Mouse (Mus musculus): Measurements from ENCODE around the gene Tmem170. TPM values are rescaled to one million over a fixed set of nuclear protein-coding genes. Genes with fewer than 3 reads are reported as not detected.

The Tmem170 gene
- polyA plus RNA-seq, 1 experiment from 2014 or later: 11.1 TPM

DNA sequence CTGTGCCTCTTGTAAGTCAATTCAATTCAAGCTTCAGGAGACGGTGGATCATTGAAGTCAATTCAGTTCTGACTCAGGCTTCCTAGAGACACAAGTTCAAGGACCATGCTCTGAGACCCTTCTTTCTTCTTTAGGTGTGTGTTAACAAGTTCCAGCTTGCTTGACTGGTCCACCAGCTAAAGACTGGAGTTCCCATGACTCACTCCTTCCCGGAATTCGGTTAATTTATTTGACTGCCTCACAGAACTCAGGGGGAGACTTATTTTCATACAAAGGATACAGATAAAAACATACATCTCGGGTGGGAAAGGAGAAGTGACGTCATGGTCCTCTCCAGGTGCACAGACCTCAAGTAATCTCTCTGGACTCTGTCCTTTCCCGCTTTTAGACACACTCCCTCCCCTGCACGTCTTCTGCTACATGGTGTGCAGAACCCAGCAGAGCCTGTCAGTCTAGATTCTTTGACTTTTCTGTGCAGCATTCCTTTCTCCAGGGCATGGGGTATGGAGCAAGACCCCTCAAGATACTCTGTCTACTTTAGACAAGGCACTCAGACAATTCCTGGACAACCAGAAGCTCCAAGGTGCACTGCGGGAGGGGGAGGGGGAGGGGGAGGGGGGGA lies 29.1 kb upstream of the Tmem170 start:
- ATAC-seq (replicated peaks; ENCODE audit: low FRiP score) (no peak), DNase-seq (ENCODE audit: low spot score) (no peak)
- Histone ChIP-seq H3K4me2 (ENCODE audit: low read depth, low read length, severe bottlenecking) (no peak overlapping the region), H3K9ac (ENCODE audit: low read length) (no peak overlapping the region), H3K27me3 (ENCODE audit: control insufficient read depth, insufficient read depth, low read length) (peaks cover 7% of the 10 kb centered on the region), H3K4me1 (replicated peaks; ENCODE audit: control insufficient read depth, insufficient read depth, low read length) (peaks cover 3% of the 10 kb centered on the region; the same call in 1 of the 2 replicates), H3K9me3 (ENCODE audit: control insufficient read depth, low read length) (no peaks in the 10 kb centered on the region), H3K4me3 (ENCODE audit: low read depth, low read length) (no peak overlapping the region), H3K27ac (ENCODE audit: low read depth, low read length) (no peak overlapping the region), H3K36me3 (ENCODE audit: control insufficient read depth, insufficient read depth, low read length) (no peaks in the 10 kb centered on the region)
- 81% methylated on average over 7 of the region's 8 CpGs for WGBS

DNA sequence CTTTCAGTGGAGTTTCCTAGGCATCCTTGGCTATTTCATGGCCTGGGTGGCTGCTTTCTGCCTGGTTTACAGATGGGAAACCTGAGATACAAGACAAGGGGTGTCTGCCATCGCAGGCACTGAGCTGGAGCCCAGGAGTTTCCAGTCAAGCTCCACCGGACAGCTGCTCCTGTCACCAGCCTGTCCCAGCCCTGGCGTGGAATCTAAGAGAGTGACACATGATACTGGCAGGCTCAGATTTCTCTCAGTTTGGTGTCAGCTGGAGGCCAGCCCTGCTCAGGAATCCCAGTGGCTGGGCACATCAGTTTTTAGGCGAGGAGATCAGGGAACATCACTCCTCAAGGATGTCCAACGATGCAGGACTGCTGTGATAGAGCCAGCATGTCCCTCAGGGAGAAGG lies 25.5 kb upstream of the Tmem170 start:
- Histone ChIP-seq H3K4me2 (ENCODE audit: low read depth, low read length, severe bottlenecking) (no peak overlapping the region), H3K4me3 (ENCODE audit: low read depth, low read length) (no peak overlapping the region), H3K27me3 (ENCODE audit: control insufficient read depth, insufficient read depth, low read length) (no peaks in the 10 kb centered on the region), H3K36me3 (ENCODE audit: control insufficient read depth, insufficient read depth, low read length) (no peaks in the 10 kb centered on the region), H3K9ac (ENCODE audit: low read length) (no peak overlapping the region), H3K4me1 (replicated peaks; ENCODE audit: control insufficient read depth, insufficient read depth, low read length) (no peaks in the 10 kb centered on the region), H3K9me3 (ENCODE audit: control insufficient read depth, low read length) (no peaks in the 10 kb centered on the region), H3K27ac (ENCODE audit: low read depth, low read length) (no peak overlapping the region)
- DNase-seq (ENCODE audit: low spot score) (no peak), ATAC-seq (replicated peaks; ENCODE audit: low FRiP score) (no peak)
- 48% methylated on average over 5 of the region's 5 CpGs for WGBS

DNA sequence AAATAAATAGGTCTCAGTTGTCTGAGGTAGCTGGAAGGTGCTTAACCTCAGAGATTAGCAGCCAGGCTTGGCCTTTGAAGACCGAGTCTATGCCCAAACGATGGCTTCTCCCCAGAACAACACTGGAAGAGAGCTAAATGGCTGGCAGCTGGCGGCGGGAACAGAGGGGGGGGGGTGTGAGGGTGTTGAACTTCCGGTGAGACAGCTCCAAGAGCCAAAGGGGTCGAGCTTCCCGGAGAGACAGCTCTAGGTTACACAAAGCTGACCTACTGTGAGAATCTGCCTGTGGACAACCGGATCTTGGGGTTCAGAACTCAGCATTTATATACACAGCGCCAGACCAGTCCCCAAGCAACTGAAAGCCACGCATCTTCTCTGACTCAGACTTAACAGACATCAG lies 22.0 kb upstream of the Tmem170 start:
- H3K9me3 ChIP-seq (ENCODE audit: control insufficient read depth, low read length): no peaks in the 10 kb centered on the region
- H3K4me3 ChIP-seq (ENCODE audit: low read depth, low read length): no peak overlapping the region
- DNase-seq (ENCODE audit: low spot score) (no peak), ATAC-seq (replicated peaks; ENCODE audit: low FRiP score) (no peak)
- H3K4me1 ChIP-seq (replicated peaks; ENCODE audit: control insufficient read depth, insufficient read depth, low read length): no peaks in the 10 kb centered on the region
- H3K9ac ChIP-seq (ENCODE audit: low read length): no peak overlapping the region
- H3K4me2 ChIP-seq (ENCODE audit: low read depth, low read length, severe bottlenecking): no peak overlapping the region
- no peak overlapping the region for H3K27ac ChIP-seq (ENCODE audit: low read depth, low read length)
- H3K27me3 ChIP-seq (ENCODE audit: control insufficient read depth, insufficient read depth, low read length): no peaks in the 10 kb centered on the region
- WGBS: 45% methylated on average over 10 of the region's 10 CpGs
- no peaks in the 10 kb centered on the region for H3K36me3 ChIP-seq (ENCODE audit: control insufficient read depth, insufficient read depth, low read length)

DNA sequence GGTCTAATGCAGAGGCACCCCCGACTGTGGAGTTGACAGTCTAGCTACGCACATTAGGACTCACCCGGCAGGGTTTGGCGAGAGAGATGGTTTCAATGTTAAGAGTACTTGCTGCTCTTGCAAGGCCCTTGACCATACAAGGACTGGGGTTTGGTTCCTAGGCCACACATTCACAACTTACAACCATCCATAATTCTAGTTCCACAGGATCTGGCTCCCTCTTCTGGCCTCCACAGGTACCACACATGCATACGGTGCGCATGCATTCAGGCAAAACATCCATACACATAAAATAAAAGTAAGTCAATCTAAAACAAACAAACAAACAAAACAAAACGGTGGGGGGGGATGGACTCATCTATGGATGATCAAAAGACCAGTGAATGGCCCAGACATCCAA lies 18.4 kb upstream of the Tmem170 start:
- Histone ChIP-seq H3K4me2 (ENCODE audit: low read depth, low read length, severe bottlenecking) (no peak overlapping the region), H3K9me3 (ENCODE audit: control insufficient read depth, low read length) (no peaks in the 10 kb centered on the region), H3K36me3 (ENCODE audit: control insufficient read depth, insufficient read depth, low read length) (no peaks in the 10 kb centered on the region), H3K4me3 (ENCODE audit: low read depth, low read length) (no peak overlapping the region), H3K27ac (ENCODE audit: low read depth, low read length) (no peak overlapping the region), H3K4me1 (replicated peaks; ENCODE audit: control insufficient read depth, insufficient read depth, low read length) (no peaks in the 10 kb centered on the region), H3K9ac (ENCODE audit: low read length) (no peak overlapping the region), H3K27me3 (ENCODE audit: control insufficient read depth, insufficient read depth, low read length) (peaks cover 20% of the 10 kb centered on the region)
- no peak for DNase-seq (ENCODE audit: low spot score)
- ATAC-seq (replicated peaks; ENCODE audit: low FRiP score): no peak
- WGBS: 85% methylated on average over 7 of the region's 7 CpGs

DNA sequence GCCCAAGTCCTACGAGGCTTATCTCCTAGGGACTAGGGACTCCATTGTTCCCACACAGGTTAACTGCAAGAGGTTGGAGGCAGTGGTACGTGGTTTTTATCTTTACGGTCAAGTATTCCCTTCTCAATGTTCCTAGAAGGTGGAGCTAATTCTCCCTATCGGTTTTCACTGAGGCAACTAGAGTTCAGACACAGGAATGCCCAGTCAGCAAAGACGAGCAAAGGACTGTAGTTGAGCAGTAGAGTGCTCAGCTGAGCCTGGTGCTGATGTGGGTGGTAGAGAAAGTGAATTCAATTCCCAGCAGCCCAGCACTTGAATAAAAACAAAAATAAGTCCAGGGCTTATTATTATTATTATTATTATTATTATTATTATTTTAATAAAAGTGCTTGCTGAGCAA lies 16.1 kb upstream of the Tmem170 start:
- Histone ChIP-seq H3K4me3 (ENCODE audit: low read depth, low read length) (no peak overlapping the region), H3K9ac (ENCODE audit: low read length) (no peak overlapping the region), H3K9me3 (ENCODE audit: control insufficient read depth, low read length) (no peaks in the 10 kb centered on the region), H3K4me1 (replicated peaks; ENCODE audit: control insufficient read depth, insufficient read depth, low read length) (no peaks in the 10 kb centered on the region), H3K27ac (ENCODE audit: low read depth, low read length) (no peak overlapping the region), H3K27me3 (ENCODE audit: control insufficient read depth, insufficient read depth, low read length) (peaks cover 35% of the 10 kb centered on the region), H3K36me3 (ENCODE audit: control insufficient read depth, insufficient read depth, low read length) (no peaks in the 10 kb centered on the region), H3K4me2 (ENCODE audit: low read depth, low read length, severe bottlenecking) (no peak overlapping the region)
- DNase-seq (ENCODE audit: low spot score) (no peak), ATAC-seq (replicated peaks; ENCODE audit: low FRiP score) (no peak)
- 66% methylated on average over 5 of the region's 5 CpGs for WGBS

DNA sequence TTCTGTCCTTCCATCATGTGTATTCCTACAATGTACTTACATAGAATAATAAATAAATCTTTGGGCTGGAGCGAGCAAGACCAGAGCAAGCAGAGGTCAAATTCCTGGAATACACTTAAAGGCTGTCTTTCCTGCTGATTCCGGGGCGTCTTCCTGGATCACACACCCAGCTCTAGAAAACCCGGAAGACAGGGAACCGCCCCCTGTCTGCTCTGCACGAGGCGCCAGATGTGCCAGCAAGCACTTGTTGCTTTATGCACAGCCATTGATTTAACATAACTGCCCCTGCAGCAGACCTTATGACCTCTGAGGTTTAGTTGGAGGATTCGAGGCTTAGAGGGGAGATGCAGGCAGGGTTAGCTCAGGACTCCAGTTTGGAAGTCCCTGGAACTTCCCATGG lies 15.4 kb upstream of the Tmem170 start:
- H3K4me3 ChIP-seq (ENCODE audit: low read depth, low read length): no peak overlapping the region
- no peak overlapping the region for H3K27ac ChIP-seq (ENCODE audit: low read depth, low read length)
- 61% methylated on average over 8 of the region's 8 CpGs for WGBS
- H3K27me3 ChIP-seq (ENCODE audit: control insufficient read depth, insufficient read depth, low read length): peaks cover 35% of the 10 kb centered on the region
- DNase-seq (ENCODE audit: low spot score) (no peak), ATAC-seq (replicated peaks; ENCODE audit: low FRiP score) (no peak)
- H3K9ac ChIP-seq (ENCODE audit: low read length): no peak overlapping the region
- H3K36me3 ChIP-seq (ENCODE audit: control insufficient read depth, insufficient read depth, low read length): no peaks in the 10 kb centered on the region
- no peak overlapping the region for H3K4me2 ChIP-seq (ENCODE audit: low read depth, low read length, severe bottlenecking)
- H3K9me3 ChIP-seq (ENCODE audit: control insufficient read depth, low read length): no peaks in the 10 kb centered on the region
- no peaks in the 10 kb centered on the region for H3K4me1 ChIP-seq (replicated peaks; ENCODE audit: control insufficient read depth, insufficient read depth, low read length)

DNA sequence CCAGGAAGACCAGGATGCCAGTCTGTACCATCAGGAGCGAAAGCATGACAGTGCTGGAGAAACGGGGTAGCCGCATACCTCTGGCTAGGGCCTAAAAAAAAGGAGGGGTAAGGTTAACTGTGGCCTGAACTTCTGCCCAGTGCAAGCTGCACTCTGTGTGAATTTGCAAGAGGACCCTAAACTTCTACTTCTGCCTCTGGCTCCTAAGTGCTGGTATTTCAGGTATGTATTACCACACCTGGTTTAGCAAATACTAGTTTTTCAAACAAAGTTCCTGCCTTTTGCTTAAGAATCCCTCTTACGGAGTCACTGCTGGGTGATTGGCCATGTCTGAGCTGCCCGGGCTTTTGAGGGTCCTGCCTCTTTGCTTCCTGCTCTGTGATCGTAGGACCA lies 14.4 kb upstream of the Tmem170 start:
- Histone ChIP-seq H3K36me3 (ENCODE audit: control insufficient read depth, insufficient read depth, low read length) (no peaks in the 10 kb centered on the region), H3K4me1 (replicated peaks; ENCODE audit: control insufficient read depth, insufficient read depth, low read length) (no peaks in the 10 kb centered on the region), H3K27ac (ENCODE audit: low read depth, low read length) (no peak overlapping the region), H3K4me3 (ENCODE audit: low read depth, low read length) (no peak overlapping the region), H3K4me2 (ENCODE audit: low read depth, low read length, severe bottlenecking) (no peak overlapping the region), H3K27me3 (ENCODE audit: control insufficient read depth, insufficient read depth, low read length) (peaks cover 35% of the 10 kb centered on the region), H3K9ac (ENCODE audit: low read length) (no peak overlapping the region), H3K9me3 (ENCODE audit: control insufficient read depth, low read length) (no peaks in the 10 kb centered on the region)
- WGBS: 65% methylated on average over 6 of the region's 6 CpGs
- ATAC-seq (replicated peaks; ENCODE audit: low FRiP score) (no peak), DNase-seq (ENCODE audit: low spot score) (no peak)

DNA sequence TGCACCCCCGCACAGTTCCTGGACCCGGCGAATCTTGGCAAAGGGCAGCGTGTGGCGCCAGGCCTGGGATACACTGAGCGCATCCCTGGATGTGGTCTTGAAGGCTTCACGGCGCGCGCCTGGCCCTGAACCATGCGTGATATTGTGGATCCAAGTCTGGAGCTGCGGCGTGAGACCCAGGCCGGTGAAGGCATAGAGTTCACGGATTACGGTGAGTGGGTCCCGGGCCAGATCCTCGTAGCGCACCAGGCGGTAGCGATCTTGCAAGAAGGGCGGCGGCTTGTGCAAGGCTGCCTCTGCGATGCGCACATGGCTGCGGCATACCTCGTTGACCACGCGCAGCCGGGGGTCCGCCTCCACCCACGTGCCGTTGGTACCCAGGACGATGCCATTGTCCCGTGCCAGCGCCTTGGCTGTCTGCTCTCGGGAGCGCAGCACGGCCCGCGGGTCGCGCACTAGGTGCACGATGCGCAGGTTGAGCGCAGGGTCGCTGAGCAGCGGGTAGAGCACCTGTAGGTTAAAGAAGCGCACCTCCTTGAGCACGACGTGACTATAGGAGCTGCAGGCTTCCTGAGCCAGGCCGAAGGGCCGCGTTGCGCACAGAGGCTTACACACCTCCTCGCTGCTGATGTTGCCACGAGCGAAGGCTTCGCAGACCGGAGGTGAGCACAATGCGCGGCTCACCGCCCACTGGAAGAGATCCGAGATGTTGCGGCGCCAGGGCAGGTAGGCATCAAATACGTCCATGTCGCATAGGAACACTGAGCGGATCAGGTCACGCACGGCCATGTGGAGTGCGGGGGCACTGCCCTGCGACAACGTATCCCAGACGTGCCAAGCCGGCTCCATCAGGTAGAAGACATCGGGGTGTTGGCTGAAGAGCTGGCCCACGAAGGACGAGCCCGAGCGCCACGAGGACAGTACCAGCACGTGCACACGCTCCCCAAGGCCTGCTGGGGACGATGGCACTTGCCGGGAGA lies 13.7 kb upstream of the Tmem170 start:
- DNase-seq (ENCODE audit: low spot score) (peak; percentile 60), ATAC-seq (replicated peaks; ENCODE audit: low FRiP score) (no peak)
- H3K36me3 ChIP-seq (ENCODE audit: control insufficient read depth, insufficient read depth, low read length): no peaks in the 10 kb centered on the region
- H3K4me1 ChIP-seq (replicated peaks; ENCODE audit: control insufficient read depth, insufficient read depth, low read length): no peaks in the 10 kb centered on the region
- peak overlapping the region; percentile 33 for H3K4me2 ChIP-seq (ENCODE audit: low read depth, low read length, severe bottlenecking)
- no peak overlapping the region for H3K4me3 ChIP-seq (ENCODE audit: low read depth, low read length)
- no peaks in the 10 kb centered on the region for H3K9me3 ChIP-seq (ENCODE audit: control insufficient read depth, low read length)
- H3K27ac ChIP-seq (ENCODE audit: low read depth, low read length): no peak overlapping the region
- no peak overlapping the region for H3K9ac ChIP-seq (ENCODE audit: low read length)
- peaks cover 35% of the 10 kb centered on the region for H3K27me3 ChIP-seq (ENCODE audit: control insufficient read depth, insufficient read depth, low read length)
- 10% methylated on average over 86 of the region's 86 CpGs for WGBS

All from forebrain, embryonic 11.5 days (tissue).